ENCODE assay signal across 8 mouse cellular contexts in the genomic region with DNA sequence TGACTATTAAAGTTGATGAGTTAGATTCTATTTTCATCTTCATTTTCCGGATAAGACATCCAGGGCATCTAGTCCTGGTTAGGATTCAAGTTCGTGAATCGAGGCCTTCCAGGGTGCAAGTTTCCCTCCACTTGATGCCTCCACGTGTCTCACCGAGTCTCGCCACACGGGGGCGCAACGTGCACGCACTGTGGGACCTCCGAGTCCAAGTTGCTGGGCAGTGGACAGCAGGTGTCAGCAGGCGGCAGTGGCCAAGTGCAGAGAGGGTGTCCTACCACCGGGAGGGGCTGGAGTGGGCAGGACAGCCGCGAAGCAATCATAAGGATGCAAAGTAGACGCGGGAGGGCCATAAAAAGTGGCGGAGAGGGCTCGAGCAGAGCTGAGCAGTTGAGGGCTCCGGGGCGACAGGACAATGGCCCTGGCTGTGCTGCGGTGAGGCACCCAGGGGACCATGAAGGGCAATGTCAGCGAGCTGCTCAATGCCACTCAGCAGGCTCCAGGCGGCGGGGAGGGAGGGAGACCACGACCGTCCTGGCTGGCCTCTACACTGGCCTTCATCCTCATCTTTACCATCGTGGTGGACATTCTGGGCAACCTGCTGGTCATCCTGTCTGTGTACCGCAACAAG. TPM values are rescaled to one million over a fixed set of nuclear protein-coding genes. Genes with fewer than 3 reads are reported as not detected.
DNase-seq lines count a peak whose midpoint lies in the region; ATAC-seq and TF ChIP-seq lines count a peak whose summit lies in the region.

TSS of gene Mtnr1a (plus strand) at position 379 of the 628 bp plus-strand sequence.

- intact Hi-C loops in gastrocnemius, adult 2 months (cut with DNase I), result loop anchor here (1.0 kb wide), 1 partner anchor 167 kb away; no protein-coding TSS in a partner anchor

- no peaks in the 10 kb centered on the region for H3K9me3 ChIP-seq in hindbrain, embryonic 15.5 days
- no peaks in the 10 kb centered on the region for H3K9me3 ChIP-seq in lung, postnatal 0 days (ENCODE audit: low read length)

- H3K4me3 ChIP-seq in gastrocnemius, adult 2 months, result no peak within 1 kb of the TSS
- peak within 1 kb of the TSS; percentile 40 for H3K4me3 ChIP-seq in hindbrain, embryonic 15.5 days
- H3K4me3 ChIP-seq in lung, postnatal 0 days (ENCODE audit: low read depth, low read length), result no peak within 1 kb of the TSS

- no peaks in the 10 kb centered on the region for H3K36me3 ChIP-seq in hindbrain, embryonic 15.5 days
- no peaks in the 10 kb centered on the region for H3K36me3 ChIP-seq in lung, postnatal 0 days (ENCODE audit: insufficient read depth, low read length)

- 6% methylated on average over 29 of the region's 29 CpGs for WGBS in hindbrain, embryonic 15.5 days
- 10% methylated on average over 27 of the region's 29 CpGs for WGBS in lung, postnatal 0 days

- H3K4me1 ChIP-seq in hindbrain, embryonic 15.5 days (replicated peaks), result peaks cover 5% of the 10 kb centered on the region; the same call in 1 of the 2 replicates
- no peaks in the 10 kb centered on the region for H3K4me1 ChIP-seq in lung, postnatal 0 days (ENCODE audit: insufficient read depth, low read depth, low read length)

- peak; percentile 92 for ATAC-seq in hindbrain, embryonic 15.5 days (ENCODE audit: low FRiP score, low read depth)
- peak; percentile 89 for ATAC-seq in lung, postnatal 0 days

- TF ChIP-seq EP300 in lung, postnatal 0 days (IDR thresholded peaks at IDR 0.05), result no peak

- H3K4me2 ChIP-seq in hindbrain, embryonic 15.5 days, result peak within 1 kb of the TSS; percentile 88
- H3K4me2 ChIP-seq in lung, postnatal 0 days (replicated peaks; ENCODE audit: low read depth, low read length), result 0 out of 2 replicates have a peak within 1 kb of the TSS, but pooled peaks have one; percentile 29

- peak within 1 kb of the TSS; percentile 26; the same call in 1 of the 2 replicates for H3K9ac ChIP-seq in hindbrain, embryonic 15.5 days
- no peak within 1 kb of the TSS for H3K9ac ChIP-seq in lung, postnatal 0 days (replicated peaks; ENCODE audit: low read depth)

- H3K27me3 ChIP-seq in hindbrain, embryonic 15.5 days, result no peaks in the 10 kb centered on the region
- no peaks in the 10 kb centered on the region for H3K27me3 ChIP-seq in lung, postnatal 0 days (replicated peaks; ENCODE audit: insufficient read depth, low read length)

- no peak within 1 kb of the TSS for H3K27ac ChIP-seq in gastrocnemius, adult 2 months
- H3K27ac ChIP-seq in hindbrain, embryonic 15.5 days (replicated peaks), result no peak within 1 kb of the TSS
- no peak within 1 kb of the TSS for H3K27ac ChIP-seq in lung, postnatal 0 days (ENCODE audit: low read length)

- DNase-seq in adrenal gland, adult 18-20 months (ENCODE audit: low spot score in 2 of 2), result peak; percentile 90 to 95
- peak; percentile 97 for DNase-seq in cerebellum, postnatal 4 days (ENCODE audit: low spot score in 2 of 2)
- peak; percentile 89 for DNase-seq in gastrocnemius, adult 2 months
- peak; percentile 97 to 99 for DNase-seq in layer of hippocampus, postnatal 25 days (ENCODE audit: extremely low spot score in 1 of 2, low spot score in 1 of 2)
- DNase-seq in lung, postnatal 0 days (ENCODE audit: low spot score), result peak; percentile 83
- DNase-seq in retina, embryonic 14.5 days (ENCODE audit: low spot score), result peak; percentile 95
- DNase-seq in urinary bladder, postnatal 4 days (ENCODE audit: low spot score in 2 of 2), result peak; percentile 77 to 95

- TF ChIP-seq CTCF in gastrocnemius, adult 2 months (IDR thresholded peaks at IDR 0.05), result peak; percentile 100; the same call in 1 of the 2 replicates
- peak; percentile 100 for TF ChIP-seq CTCF in lung, postnatal 0 days (IDR thresholded peaks at IDR 0.05)

RNA-seq across cellular contexts. Expression of gene Mtnr1a, which starts in this region (rescaled TPM):
- total RNA-seq in adrenal gland, adult 18-20 months (2021), result not detected
- total RNA-seq in gastrocnemius, adult 2 months (2021), result not detected
- polyA plus RNA-seq in hindbrain, embryonic 15.5 days (2015; fragmentation: Nextera tagmentation; extraction: Ambion mirVana), result 0.51 and 0.58 TPM in 2 replicates
- not detected for total RNA-seq in layer of hippocampus, postnatal 25 days (2021)
- polyA plus RNA-seq in lung, postnatal 0 days (2015; fragmentation: Nextera tagmentation; extraction: Ambion mirVana), result not detected in 2 replicates

Comparison
In these comparisons a context has a peak if more than half of its experiments do, and no peak if none do; other contexts are left out.
1. Peak in DNase-seq in adrenal gland, adult 18-20 months; RNA of the gene not detected or under 1 TPM.
2. Peak in DNase-seq in gastrocnemius, adult 2 months; RNA of the gene not detected or under 1 TPM.
3. Peak in ATAC-seq, H3K4me3 ChIP-seq, H3K9ac ChIP-seq and H3K4me2 ChIP-seq in hindbrain, embryonic 15.5 days; RNA of the gene not detected or under 1 TPM.
4. Peak in DNase-seq in layer of hippocampus, postnatal 25 days; RNA of the gene not detected or under 1 TPM.
5. Peak in DNase-seq, ATAC-seq and H3K4me2 ChIP-seq in lung, postnatal 0 days; RNA of the gene not detected or under 1 TPM.